Mouse (Mus musculus) left cerebral cortex, postnatal 14 days (tissue): ENCODE data around the gene Mettl8. TPM values are rescaled to one million over a fixed set of nuclear protein-coding genes. Genes with fewer than 3 reads are reported as not detected.

ENCODE experiments used
- DNase-seq, 2 experiments: peaks; one replicate each; pipeline ENCODE4 v3.0.0; 2021 to 2022; ENCODE audit warnings: low spot score in 2 of 2, mixed read lengths in 1 of 2
- intact Hi-C: fragments of 180-260 bp; cut with DNase I; formaldehyde crosslinking; loops from one replicate; pipeline ENCODE4 v1.15.1; 2025
- total RNA-seq, 2 experiments: library from RNA; stranded (reverse); gene quantifications; 2 replicates each; pipeline ENCODE4 v1.2.3; 2021

Mettl8 gene
- total RNA-seq, 2 experiments from 2014 or later, result 12.5 to 12.7 TPM

DNA sequence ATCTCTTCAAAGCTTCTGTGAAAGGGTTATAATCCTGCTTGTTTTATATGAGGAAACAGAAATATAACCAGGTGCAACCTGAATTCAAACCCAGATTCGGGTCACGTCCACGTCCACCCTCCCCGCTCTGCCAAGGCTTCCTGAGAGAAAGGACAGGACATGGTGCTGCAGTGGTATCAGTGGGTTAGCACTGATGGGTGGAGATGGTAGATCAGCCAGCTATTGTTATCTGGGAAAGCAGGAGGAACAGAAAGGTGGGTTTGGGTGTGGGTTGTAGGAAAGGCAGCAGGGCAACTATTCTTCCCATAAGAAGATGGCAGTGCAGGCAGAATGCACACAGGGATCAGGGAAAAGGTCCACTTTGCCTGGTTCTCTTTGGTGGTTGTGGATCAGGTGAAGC, 59.5 kb downstream of the Mettl8 start:
- intact Hi-C loops, result no loop called here
- DNase-seq, result no peak

DNA sequence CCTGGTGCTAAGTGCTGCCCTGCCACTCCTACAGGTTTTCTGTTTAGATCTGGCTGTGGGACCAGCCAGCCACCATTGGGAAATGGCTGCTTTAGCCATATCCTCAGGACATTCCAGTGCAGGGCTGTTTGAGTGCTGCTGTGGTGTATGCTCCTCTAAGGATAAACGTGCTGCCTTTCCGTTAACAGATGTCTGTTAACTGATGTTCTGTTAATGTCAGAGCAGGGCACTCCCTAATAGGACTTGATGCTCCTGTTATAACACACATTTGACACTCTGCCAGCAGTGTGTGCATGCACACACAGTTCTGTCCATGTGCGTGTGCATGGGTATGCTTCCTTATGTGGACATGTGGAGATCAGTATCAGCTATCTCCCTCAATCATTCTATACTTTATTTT, 61.6 kb downstream of the Mettl8 start:
- intact Hi-C loops, result no loop called here
- DNase-seq, result no peak

DNA sequence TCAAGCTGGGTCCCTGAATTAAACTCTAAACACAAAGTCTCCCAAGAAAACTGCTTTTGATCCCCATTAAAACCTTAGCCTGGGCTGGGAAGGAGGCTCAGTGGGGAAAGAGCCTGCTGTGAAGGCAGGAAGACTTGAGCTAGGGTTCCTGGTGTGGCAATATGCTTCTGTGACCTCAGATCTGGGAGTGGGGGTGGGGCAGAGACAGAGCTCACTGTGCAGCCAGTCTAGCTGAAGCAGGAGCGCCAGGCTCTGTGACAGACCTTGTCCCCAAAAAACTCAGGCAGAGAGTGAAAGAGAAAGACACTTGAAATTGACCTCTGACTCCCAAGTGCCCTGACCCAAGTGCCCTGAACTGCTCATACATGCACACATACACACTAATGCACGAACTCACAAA, 62.7 kb downstream of the Mettl8 start:
- DNase-seq, result no peak
- intact Hi-C loops, result no loop called here

DNA sequence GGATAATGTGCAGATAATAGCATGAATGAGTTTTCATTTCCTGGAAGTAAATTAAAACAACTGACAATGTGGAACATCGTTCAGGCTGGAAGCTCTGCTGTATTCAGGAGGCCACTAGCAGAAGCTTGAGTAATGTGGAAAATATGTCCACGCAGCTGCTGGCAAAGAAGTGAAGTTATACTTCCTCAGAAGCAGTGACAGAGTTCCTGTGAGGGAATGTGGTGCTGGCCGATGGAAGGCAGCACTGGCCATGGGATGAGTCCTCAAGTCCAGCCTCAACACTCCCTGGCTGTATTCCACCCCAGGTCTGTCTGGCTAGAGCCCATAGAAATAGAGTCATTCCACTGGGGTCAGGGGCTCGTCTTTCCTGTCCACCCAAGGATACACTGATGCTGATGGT, 65.2 kb downstream of the Mettl8 start:
- DNase-seq, result no peak
- intact Hi-C loops, result no loop called here

DNA sequence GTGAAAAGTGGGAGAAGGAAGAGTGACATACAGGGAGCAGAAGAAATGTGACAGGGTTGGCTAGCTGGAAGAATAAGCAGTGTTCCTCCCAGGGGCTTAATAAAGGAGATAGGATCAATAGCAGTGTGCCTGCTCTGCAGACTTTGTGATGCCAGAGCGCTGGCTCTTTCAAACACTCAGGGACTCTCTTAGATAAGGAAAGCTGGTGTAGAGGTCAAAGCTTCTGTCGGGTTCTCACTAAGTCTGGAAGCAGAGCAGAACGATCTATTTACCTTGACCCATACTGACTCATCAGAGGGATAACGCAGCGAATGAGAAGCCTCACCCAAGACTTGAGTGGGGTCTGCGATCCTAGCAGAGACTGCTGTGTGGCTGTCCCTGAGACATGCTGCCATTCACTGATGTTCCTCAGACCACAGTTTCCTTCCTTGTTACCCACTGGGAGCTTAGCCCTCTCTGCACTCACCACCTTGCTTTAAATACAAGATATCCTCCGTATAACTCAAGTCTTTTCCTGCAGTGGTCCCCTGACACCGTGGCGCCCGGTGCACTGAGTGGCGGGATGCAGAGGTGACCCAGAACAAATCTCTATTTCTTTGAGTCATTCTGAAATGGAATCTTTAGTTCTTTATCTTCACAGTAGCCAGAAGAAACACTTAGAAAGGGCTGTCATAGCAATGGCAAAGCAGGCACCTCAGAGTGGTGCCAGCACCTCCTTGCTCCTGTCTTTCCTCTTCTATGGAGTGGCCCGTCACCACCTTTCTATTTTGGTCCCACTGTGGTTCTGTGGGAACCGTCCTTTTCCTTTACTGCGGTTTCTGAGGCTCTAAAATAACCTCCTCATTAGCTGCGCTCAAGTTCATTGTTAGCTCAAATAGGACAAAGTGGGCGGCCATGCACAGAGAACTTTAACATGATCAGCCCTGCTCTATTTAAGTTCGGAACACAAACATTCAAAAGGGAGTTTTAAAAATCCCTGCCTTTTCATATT, 65.9 kb downstream of the Mettl8 start:
- DNase-seq, result no peak
- intact Hi-C loops, result no loop called here

DNA sequence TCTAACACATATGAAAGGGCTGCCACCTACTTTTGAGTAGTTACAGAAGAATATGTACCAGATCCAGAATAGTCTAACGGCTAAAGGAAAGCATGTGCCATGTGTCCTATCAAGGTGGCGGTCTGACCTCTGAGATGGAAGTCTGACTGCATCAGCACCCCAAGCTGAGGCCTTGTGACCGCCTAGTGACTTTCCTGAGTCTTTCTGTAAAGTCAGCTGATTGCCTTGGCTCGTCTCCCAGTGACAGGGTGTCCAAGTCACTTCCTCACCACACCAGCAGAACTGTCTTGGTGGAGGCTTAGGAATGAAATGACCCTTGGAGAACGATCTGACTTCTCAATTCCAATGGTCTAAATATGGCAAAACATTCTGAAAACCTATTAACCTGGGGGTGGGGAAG, 77.1 kb downstream of the Mettl8 start:
- intact Hi-C loops, result no loop called here
- peak in 1 of 2 experiments; percentile 46 for DNase-seq

DNA sequence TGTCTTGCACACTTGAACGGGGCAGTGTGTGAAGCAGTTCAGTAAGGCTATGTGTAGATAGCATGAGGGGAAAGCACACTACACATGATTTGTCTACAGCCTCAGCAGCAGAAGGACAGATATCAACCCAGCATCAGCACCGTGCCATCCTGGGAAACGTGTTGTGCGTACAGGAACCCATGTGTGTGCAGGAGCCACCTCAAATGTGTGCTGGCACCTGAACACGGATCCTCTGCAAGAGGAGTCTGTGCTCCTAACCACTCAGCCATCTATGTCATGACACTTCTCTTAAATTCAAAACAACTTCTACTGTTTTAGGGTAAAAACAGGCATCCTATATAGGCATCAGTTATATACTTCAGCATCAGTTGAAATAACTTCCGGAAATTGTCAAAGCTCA, 80.6 kb downstream of the Mettl8 start:
- intact Hi-C loops, result no loop called here
- no peak for DNase-seq

DNA sequence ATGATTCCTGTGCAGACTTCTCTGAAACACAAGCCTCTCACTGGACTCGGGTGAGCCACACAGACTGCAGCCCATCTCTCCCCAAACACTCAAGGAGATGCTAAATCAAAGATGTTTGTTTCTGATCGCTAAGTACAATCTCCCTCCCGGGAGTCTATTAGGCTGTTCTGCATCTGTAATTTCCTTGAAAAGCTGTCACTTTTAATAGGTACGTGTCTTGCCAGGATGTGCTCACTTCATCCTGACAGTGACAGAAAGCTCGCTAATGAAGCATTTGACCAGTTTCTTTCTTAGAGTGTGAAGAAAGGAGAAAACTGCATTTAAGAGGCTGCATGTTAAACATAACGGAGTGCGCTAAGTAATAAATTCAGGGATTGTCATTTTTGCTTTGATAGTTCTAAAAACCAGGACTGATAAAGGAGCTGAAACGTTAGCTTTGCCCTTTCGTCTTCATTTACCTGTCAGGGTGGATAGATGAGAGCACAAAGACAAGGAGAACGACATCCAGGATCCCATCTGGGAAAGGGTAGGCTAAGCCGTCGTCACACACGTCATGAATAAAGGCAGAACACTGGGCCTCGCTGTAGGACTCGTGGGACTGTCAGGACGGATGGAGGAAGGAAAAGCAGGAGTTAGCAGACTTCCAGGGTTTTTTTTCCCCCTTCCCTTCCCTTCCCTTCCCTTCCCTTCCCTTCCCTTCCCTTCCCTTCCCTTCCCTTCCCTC, 82.4 kb downstream of the Mettl8 start:
- intact Hi-C loops, result no loop called here
- DNase-seq, result no peak

DNA sequence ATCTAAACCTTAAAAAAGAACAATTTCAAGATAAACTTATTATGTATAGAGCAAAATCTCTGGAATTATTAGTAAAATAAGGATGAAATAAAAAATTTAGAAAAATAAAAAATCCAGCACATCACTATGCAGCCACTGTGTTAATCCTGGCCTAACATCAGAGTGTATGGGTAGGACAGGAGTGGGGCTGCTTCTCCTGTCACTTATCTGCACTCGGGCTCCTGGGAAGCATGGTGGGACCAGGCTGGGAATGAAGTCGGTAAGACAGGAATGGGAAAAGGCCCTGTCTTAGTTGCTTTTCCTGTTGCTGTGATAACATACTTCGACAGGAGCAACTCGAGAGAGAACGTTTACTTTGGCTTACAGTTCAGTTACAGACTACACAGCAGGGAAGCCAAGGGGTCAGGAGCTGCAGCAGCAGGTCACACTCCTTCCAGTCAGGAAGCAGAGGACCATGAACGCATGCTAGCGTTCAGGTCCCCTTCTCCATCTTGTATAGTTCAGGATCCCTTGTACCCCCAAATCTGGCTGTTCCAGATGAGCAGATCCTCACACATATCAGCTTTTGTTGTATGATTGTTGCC, 85.1 kb downstream of the Mettl8 start:
- no peak for DNase-seq
- intact Hi-C loops, result no loop called here

DNA sequence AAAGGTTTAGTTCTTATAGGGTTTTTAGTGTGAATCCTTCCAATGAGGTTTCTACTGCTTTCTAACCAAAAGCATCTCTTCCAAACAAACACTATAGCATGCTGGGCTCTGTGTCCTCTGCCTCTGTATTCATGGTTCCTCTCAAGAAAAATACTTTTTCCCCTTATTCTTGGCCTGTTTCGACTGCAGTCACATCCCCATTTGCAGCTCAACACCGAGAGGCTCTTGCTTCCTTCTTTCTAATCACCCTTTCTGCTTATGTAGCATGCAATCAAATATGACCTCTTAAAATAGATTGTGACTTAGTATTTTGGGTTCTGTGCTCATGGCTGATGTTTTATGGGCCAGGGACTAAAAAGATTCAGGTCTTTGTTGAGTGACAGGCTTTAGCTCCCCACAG, 87.1 kb downstream of the Mettl8 start:
- no peak for DNase-seq
- intact Hi-C loops, result no loop called here

DNA sequence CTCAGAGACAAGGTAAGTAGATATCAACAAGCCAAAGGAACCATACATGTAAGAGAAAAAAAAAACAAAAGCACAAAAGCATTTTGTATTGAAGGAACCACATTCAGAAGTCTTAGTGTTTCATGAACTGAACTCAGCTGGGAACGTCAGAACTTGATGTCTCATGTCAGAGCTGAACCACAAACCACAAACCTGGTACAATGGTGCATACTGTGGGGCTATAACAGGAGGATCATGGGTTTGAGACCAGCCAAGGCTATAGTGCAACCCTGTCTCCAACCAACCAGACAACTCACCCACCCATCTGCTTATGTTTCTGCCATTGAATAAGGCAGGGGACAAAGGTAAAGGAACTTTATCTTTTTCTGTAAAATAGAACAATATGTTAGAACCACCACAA, 88.2 kb downstream of the Mettl8 start:
- no peak for DNase-seq
- intact Hi-C loops, result no loop called here

DNA sequence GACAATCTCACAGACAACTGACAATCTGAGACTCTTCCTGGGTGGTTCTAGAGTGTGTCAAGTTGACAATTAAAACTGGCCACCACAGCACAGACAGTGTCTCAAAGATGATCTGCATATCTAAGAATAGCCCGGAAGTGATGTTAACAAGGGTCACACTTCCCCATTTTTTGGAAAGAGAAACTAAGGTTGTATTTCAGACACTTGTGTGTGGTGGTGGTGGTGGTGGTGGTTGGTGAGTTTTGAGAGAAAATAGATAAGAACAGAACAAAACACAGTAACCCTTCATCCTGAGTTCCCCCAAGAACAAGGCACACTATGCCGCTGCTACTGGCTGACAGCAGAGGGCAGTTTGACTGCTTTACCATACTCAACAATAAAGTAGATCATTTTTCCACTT, 90.6 kb downstream of the Mettl8 start:
- intact Hi-C loops, result no loop called here
- DNase-seq, result no peak

DNA sequence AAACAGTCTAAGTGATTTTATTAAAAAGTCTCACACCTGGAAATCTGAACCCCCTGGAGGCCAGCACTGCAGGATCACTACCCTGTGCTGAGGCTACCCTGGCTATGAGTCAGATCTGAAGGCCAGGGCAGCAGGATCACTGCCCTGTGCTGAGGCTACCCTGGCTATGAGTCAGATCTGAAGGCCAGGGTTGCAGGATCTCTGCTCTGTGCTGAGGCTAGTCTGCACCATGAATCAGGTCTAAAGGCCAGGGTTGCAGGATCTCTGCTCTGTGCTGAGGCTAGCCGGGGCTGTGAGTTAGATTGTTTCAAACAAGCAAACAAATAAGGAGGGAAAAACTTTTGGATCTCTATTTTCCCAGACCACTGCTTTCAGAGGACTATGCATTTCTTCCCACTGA, 92.5 kb downstream of the Mettl8 start:
- DNase-seq, result no peak
- intact Hi-C loops, result no loop called here

DNA sequence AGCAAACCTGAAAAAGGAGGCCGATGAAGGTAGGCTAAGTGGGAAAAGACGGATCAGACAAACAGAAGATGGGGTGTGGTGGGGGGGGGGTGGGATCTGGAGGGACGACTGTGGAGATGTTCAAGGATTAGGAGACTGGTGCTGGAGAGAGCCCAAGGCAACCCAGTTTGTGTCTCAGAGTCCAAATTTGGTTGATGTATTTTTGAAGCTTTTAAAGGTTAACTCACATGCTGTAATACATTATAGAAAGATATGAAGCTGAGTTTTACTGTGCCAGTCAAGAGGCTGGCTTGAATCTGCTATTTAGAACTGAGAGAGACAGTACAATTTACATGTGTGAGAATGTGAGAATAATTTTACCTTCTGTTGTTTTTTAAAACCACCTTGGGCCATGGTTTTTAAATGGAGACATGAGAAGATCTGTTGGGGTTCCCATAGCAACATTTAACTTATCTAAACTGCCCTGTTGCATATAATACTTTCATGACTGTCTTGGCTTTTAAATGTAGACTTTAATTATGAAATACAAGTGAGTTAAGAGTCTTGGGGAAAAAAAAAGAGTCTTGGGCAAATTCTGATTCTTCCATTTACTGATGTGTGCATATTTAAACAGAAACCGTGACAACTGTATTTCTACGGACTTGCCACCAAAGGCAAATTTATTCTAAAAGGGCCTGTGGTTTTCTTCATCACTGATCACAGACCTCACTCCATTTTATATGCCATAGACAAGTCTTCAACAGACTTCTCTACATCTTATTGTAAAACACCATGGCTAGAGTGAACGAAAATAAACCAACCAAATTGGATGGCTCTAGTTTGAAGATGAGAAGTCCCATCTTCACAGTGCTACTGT, 94.1 kb downstream of the Mettl8 start:
- DNase-seq, result peak in 1 of 2 experiments; percentile 63
- intact Hi-C loops, result no loop called here

DNA sequence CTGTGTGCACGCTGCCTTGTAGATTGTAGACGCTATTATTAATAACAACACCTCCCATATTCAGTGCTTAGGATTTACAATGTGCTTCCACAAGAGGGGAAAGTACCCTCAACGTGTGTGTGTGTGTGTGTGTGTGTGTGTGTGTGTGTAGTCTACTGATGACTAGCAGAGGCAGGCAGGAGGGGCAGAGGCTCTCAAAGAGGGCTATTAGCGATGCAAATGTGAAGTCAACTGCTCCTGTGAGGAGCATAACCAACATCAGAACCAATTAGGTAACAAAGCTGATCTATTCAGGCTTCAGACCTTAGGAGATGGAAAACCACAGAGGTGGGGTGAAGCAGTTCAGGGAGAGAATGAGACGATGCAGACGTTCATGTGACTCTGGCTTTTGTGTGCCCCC, 95.3 kb downstream of the Mettl8 start:
- intact Hi-C loops, result no loop called here
- DNase-seq, result no peak

DNA sequence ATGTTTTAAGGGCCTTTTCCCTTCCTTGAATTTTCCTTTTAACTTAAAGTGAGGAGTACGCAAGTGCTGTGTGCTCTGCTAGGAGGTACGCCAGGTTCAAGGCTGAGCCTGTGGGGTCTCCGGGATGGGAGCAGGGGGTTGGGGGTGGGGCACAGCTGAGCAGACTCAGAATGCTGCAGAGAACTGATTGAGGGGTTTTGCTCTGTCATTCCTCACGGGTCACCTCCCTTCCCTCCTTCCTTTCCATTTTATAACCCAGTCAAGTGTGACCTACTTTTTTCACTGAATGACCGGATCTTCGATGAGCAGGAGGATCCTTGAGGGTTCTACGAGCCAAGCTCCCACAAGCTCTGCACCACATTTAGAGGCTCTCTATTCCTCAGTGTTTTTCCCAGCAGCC, 96.0 kb downstream of the Mettl8 start:
- no peak for DNase-seq
- intact Hi-C loops, result no loop called here

DNA sequence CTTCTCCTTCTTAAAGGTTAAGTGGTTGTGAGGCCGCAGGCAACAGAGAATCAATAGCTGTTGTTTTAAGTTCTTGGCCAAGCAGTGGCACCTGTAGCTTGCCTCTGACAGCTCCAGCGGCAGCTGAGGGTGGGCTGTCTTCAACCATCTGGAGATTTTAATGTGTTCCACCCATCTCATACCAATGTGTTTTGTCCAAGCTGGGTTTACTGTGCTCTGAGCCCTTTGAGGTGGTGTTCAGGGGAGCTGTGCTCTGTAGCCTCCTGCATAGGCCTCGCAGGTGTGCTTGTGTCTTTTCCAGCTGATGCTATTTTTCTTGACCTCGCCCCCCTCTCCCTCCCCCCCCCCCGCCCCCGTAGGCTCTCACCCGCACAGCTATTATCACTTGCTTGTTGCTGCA, 96.8 kb downstream of the Mettl8 start:
- DNase-seq, result no peak
- intact Hi-C loops, result no loop called here

DNA sequence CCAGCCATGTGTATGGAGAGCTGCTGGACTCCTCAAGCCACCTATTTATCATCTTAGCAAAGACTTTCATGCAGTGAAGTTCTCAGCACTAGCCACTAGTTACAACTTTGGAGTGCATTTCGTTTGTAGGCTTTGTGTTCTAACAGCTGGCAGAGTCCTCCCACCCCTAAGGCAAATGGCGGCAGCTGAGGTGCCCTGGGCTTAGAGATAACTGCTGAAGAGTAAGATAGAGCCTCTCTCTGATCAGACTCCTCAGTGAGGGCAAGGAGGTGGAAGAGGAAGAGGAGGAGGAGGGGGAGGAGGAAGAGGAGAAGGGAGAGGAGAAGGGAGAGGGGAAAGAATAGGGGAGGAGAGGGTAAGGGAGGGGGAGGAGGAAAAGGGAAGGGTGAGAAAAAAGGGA, 101.8 kb downstream of the Mettl8 start:
- intact Hi-C loops, result no loop called here
- no peak for DNase-seq

DNA sequence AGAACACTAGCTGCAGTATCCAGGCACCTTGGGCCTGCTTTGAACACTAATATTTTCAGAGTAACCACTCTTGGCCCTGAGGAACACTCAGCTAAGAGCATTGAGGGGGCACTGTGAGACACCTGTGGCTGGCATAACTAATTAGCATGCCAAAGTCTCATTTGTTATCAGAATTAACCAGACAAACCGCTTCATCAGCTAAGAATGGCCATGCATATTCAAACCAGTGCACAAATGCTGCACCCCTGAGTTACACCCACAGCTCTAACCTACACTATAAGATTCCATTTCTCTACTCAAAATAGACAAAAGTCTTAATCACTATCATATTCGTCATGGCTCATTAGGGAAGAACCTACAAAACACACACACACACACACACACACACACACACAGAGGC, 103.4 kb downstream of the Mettl8 start:
- intact Hi-C loops, result no loop called here
- DNase-seq, result no peak
